Mouse (Mus musculus): ENCODE results near the gene Tmed6. TPM values are rescaled to one million over a fixed set of nuclear protein-coding genes. Genes with fewer than 3 reads are reported as not detected.
"Not testable (repeated sequence)": the region's sequence is repeated elsewhere in the genome, so short reads cannot be mapped to it uniquely, and the experiment has no call there.

Tmed6 gene
- polyA plus RNA-seq, 1 experiment from 2014 or later, result 55.6 TPM

- Histone ChIP-seq H3K4me1 (replicated peaks; ENCODE audit: insufficient read depth, low read length) (peaks cover 8% of the 10 kb centered on the region; the same call in 1 of the 2 replicates), H3K4me3 (replicated peaks; ENCODE audit: low read depth, low read length) (no peak overlapping the region), H3K9me3 (replicated peaks; ENCODE audit: low read length) (no peaks in the 10 kb centered on the region), H3K27ac (0 out of 2 replicates have a peak overlapping the region, but pooled peaks have one; percentile 19), H3K9ac (ENCODE audit: low read depth, low read length) (no peak overlapping the region), H3K36me3 (ENCODE audit: insufficient read depth, low read length) (no peaks in the 10 kb centered on the region), H3K4me2 (ENCODE audit: low read length) (no peak overlapping the region), H3K27me3 (ENCODE audit: insufficient read depth, low read length) (no peaks in the 10 kb centered on the region)
- TF ChIP-seq CTCF (IDR thresholded peaks at IDR 0.05; ENCODE audit: low read depth), result no peak
- no peak for ATAC-seq (replicated peaks; ENCODE audit: low FRiP score, low read depth)
- no peak for DNase-seq (ENCODE audit: low spot score)
- 67% methylated on average over 9 of the region's 9 CpGs for WGBS
Observed at GRCm38 (mm10) chr8:107110629-107111330, 45.3 kb upstream of the Tmed6 start.

- Histone ChIP-seq H3K4me1 (replicated peaks; ENCODE audit: insufficient read depth, low read length) (peaks cover 5% of the 10 kb centered on the region; the same call in 1 of the 2 replicates), H3K9me3 (replicated peaks; ENCODE audit: low read length) (no peaks in the 10 kb centered on the region), H3K27ac (no peak overlapping the region), H3K4me2 (ENCODE audit: low read length) (no peak overlapping the region), H3K36me3 (ENCODE audit: insufficient read depth, low read length) (no peaks in the 10 kb centered on the region), H3K9ac (ENCODE audit: low read depth, low read length) (no peak overlapping the region), H3K4me3 (replicated peaks; ENCODE audit: low read depth, low read length) (no peak overlapping the region), H3K27me3 (ENCODE audit: insufficient read depth, low read length) (no peaks in the 10 kb centered on the region)
- ATAC-seq (replicated peaks; ENCODE audit: low FRiP score, low read depth), result no peak; the same call in 1 of the 2 replicates
- no peak for DNase-seq (ENCODE audit: low spot score)
- WGBS, result 78% methylated on average over 5 of the region's 5 CpGs
- TF ChIP-seq CTCF (IDR thresholded peaks at IDR 0.05; ENCODE audit: low read depth), result peak; percentile 39; the same call in 1 of the 2 replicates
Observed at GRCm38 (mm10) chr8:107109816-107110435, 44.5 kb upstream of the Tmed6 start.

GRCm38 (mm10) chr8:107108978-107109720 is 43.7 kb upstream of the Tmed6 start:
- DNase-seq (ENCODE audit: low spot score) (no peak), ATAC-seq (replicated peaks; ENCODE audit: low FRiP score, low read depth) (no peak)
- Histone ChIP-seq H3K9ac (ENCODE audit: low read depth, low read length) (0 out of 2 replicates have a peak overlapping the region, but pooled peaks have one; percentile 10), H3K27me3 (ENCODE audit: insufficient read depth, low read length) (no peaks in the 10 kb centered on the region), H3K36me3 (ENCODE audit: insufficient read depth, low read length) (no peaks in the 10 kb centered on the region), H3K4me3 (replicated peaks; ENCODE audit: low read depth, low read length) (no peak overlapping the region), H3K4me1 (replicated peaks; ENCODE audit: insufficient read depth, low read length) (no peaks in the 10 kb centered on the region), H3K4me2 (ENCODE audit: low read length) (no peak overlapping the region; the same call in 1 of the 2 replicates), H3K9me3 (replicated peaks; ENCODE audit: low read length) (no peaks in the 10 kb centered on the region), H3K27ac (no peak overlapping the region)
- TF ChIP-seq CTCF (IDR thresholded peaks at IDR 0.05; ENCODE audit: low read depth), result no peak
- 70% methylated on average over 23 of the region's 23 CpGs for WGBS

GRCm38 (mm10) chr8:107108089-107108488 is 42.6 kb upstream of the Tmed6 start:
- ATAC-seq (replicated peaks; ENCODE audit: low FRiP score, low read depth); H3K4me1 ChIP-seq (replicated peaks; ENCODE audit: insufficient read depth, low read length); H3K36me3 ChIP-seq (ENCODE audit: insufficient read depth, low read length); H3K27me3 ChIP-seq (ENCODE audit: insufficient read depth, low read length); H3K27ac ChIP-seq; H3K4me2 ChIP-seq (ENCODE audit: low read length); H3K4me3 ChIP-seq (replicated peaks; ENCODE audit: low read depth, low read length); H3K9ac ChIP-seq (ENCODE audit: low read depth, low read length); DNase-seq (ENCODE audit: low spot score); H3K9me3 ChIP-seq (replicated peaks; ENCODE audit: low read length): not testable (repeated sequence)
- WGBS, result 97% methylated on average over 5 of the region's 5 CpGs

GRCm38 (mm10) chr8:107104547-107104946 is 39.1 kb upstream of the Tmed6 start:
- Histone ChIP-seq H3K36me3 (ENCODE audit: insufficient read depth, low read length) (no peaks in the 10 kb centered on the region), H3K9me3 (replicated peaks; ENCODE audit: low read length) (no peaks in the 10 kb centered on the region), H3K4me1 (replicated peaks; ENCODE audit: insufficient read depth, low read length) (no peaks in the 10 kb centered on the region), H3K27ac (no peak overlapping the region), H3K4me3 (replicated peaks; ENCODE audit: low read depth, low read length) (no peak overlapping the region), H3K9ac (ENCODE audit: low read depth, low read length) (no peak overlapping the region), H3K4me2 (ENCODE audit: low read length) (no peak overlapping the region), H3K27me3 (ENCODE audit: insufficient read depth, low read length) (no peaks in the 10 kb centered on the region)
- ATAC-seq (replicated peaks; ENCODE audit: low FRiP score, low read depth), result no peak
- TF ChIP-seq CTCF (IDR thresholded peaks at IDR 0.05; ENCODE audit: low read depth), result peak; percentile 96
- peak; percentile 89 for DNase-seq (ENCODE audit: low spot score)
- WGBS, result 7% methylated on average over 4 of the region's 4 CpGs

- Histone ChIP-seq H3K9me3 (replicated peaks; ENCODE audit: low read length) (no peaks in the 10 kb centered on the region), H3K27ac (no peak overlapping the region), H3K27me3 (ENCODE audit: insufficient read depth, low read length) (no peaks in the 10 kb centered on the region), H3K4me2 (ENCODE audit: low read length) (no peak overlapping the region), H3K4me3 (replicated peaks; ENCODE audit: low read depth, low read length) (no peak overlapping the region), H3K36me3 (ENCODE audit: insufficient read depth, low read length) (no peaks in the 10 kb centered on the region), H3K4me1 (replicated peaks; ENCODE audit: insufficient read depth, low read length) (no peaks in the 10 kb centered on the region), H3K9ac (ENCODE audit: low read depth, low read length) (no peak overlapping the region)
- no peak for TF ChIP-seq CTCF (IDR thresholded peaks at IDR 0.05; ENCODE audit: low read depth)
- DNase-seq (ENCODE audit: low spot score), result no peak
- no peak for ATAC-seq (replicated peaks; ENCODE audit: low FRiP score, low read depth)
- 82% methylated on average over 2 of the region's 2 CpGs for WGBS
Observed at GRCm38 (mm10) chr8:107100635-107101034, 35.2 kb upstream of the Tmed6 start.

All from kidney, postnatal 0 days (tissue).